Mouse (Mus musculus): Measurements from ENCODE around the gene Syngr2.

GRCm38 (mm10) chr11:117766275-117766674 is 43.2 kb upstream of the Syngr2 start:
- TF ChIP-seq CTCF (IDR thresholded peaks at IDR 0.05; ENCODE audit: extremely low read depth, insufficient read length, insufficient replicate concordance, low read depth, low read length) (no peak), POLR2A (IDR thresholded peaks at IDR 0.05; ENCODE audit: low read depth, low read length) (no peak)

Measured in small intestine, adult 2 months (tissue).